Mouse (Mus musculus) natural killer cell, adult 2 months (primary cell): ENCODE measurements around the gene Dbp.

Experiments used
- DNase-seq, 2 experiments: peaks; one replicate each; pipeline ENCODE4 v3.0.0; 2022; ENCODE audit warnings: low spot score in 2 of 2

Dbp gene

GRCm38 (mm10) chr7:45693921-45694591 lies 10.8 kb upstream of the Dbp start, which contains the start of gene Sec1:
Gene Sec1, minus strand, starts transcription at chr7:45694402.
- DNase-seq = no peak

GRCm38 (mm10) chr7:45695098-45695497 lies 9.8 kb upstream of the Dbp start:
- DNase-seq = no peak

- no peak for DNase-seq
Measured at GRCm38 (mm10) chr7:45697894-45698293, 7.0 kb upstream of the Dbp start.

GRCm38 (mm10) chr7:45699523-45700141 lies 5.3 kb upstream of the Dbp start, which contains the start of gene Car11:
Gene Car11, plus strand, starts transcription at chr7:45699843.
- DNase-seq = no peak

- peak; percentile 60 to 64 for DNase-seq
Measured at GRCm38 (mm10) chr7:45700301-45701015, 4.4 kb upstream of the Dbp start.

- no peak for DNase-seq
Measured at GRCm38 (mm10) chr7:45701072-45701471, 3.8 kb upstream of the Dbp start.

GRCm38 (mm10) chr7:45701607-45702006 lies 3.3 kb upstream of the Dbp start:
- DNase-seq = no peak

- DNase-seq = no peak
Measured at GRCm38 (mm10) chr7:45702316-45702715, 2.6 kb upstream of the Dbp start.

- DNase-seq = no peak
Measured at GRCm38 (mm10) chr7:45702809-45703520, 1.9 kb upstream of the Dbp start.

- no peak for DNase-seq
Measured at GRCm38 (mm10) chr7:45703521-45704033, 1.3 kb upstream of the Dbp start.

GRCm38 (mm10) chr7:45704046-45704559 lies 785 bp upstream of the Dbp start:
- peak; percentile 64 to 70 for DNase-seq

GRCm38 (mm10) chr7:45705443-45705864 lies 566 bp downstream of the Dbp start:
- DNase-seq = no peak

GRCm38 (mm10) chr7:45705873-45706281 lies 989 bp downstream of the Dbp start:
- DNase-seq = peak in 1 of 2 experiments; percentile 22

GRCm38 (mm10) chr7:45706721-45707241 lies 1.9 kb downstream of the Dbp start:
- DNase-seq = peak; percentile 74 to 87

- peak; percentile 89 to 93 for DNase-seq
Measured at GRCm38 (mm10) chr7:45707375-45707967, 2.6 kb downstream of the Dbp start.

- no peak for DNase-seq
Measured at GRCm38 (mm10) chr7:45708221-45708761, 3.4 kb downstream of the Dbp start.

GRCm38 (mm10) chr7:45709036-45709435 lies 4.1 kb downstream of the Dbp start:
- DNase-seq = no peak

GRCm38 (mm10) chr7:45709677-45710355 lies 4.9 kb downstream of the Dbp start:
- no peak for DNase-seq

- no peak for DNase-seq
Measured at GRCm38 (mm10) chr7:45710477-45711191, 5.7 kb downstream of the Dbp start.
